Mouse (Mus musculus) CH12.LX (cell line): ENCODE data around the gene Tef. TPM values are rescaled to one million over a fixed set of nuclear protein-coding genes. Genes with fewer than 3 reads are reported as not detected.
A peak's percentile ranks its signal among the peaks of the same experiment; 100 is the strongest.

Source experiments
- DNase-seq: peaks from one replicate; pipeline ENCODE4 v3.0.0-alpha.2; 2013; ENCODE audit errors: extremely low read depth
- H3K27ac ChIP-seq: 2 replicates; pipeline ENCODE4 v1.5.1; 2012; ENCODE audit warnings: low read depth, mild to moderate bottlenecking, control low read depth, moderate library complexity; ENCODE audit not compliant: insufficient read depth
- H3K27me3 ChIP-seq: replicated peaks from 2 replicates; pipeline ENCODE3; 2012; ENCODE audit warnings: inconsistent platforms
- H3K36me3 ChIP-seq, 2 experiments: replicated peaks in 1 of 2; 2 replicates each; pipeline versions ENCODE3 to v1.6.1; 2012; ENCODE audit warnings: inconsistent platforms in 1 of 2, low read length in 1 of 2, mild to moderate bottlenecking in 1 of 2, mixed read lengths in 1 of 2, moderate library complexity in 1 of 2; ENCODE audit not compliant: control insufficient read depth in 1 of 2, insufficient read depth in 1 of 2
- H3K4me1 ChIP-seq, 2 experiments: 2 replicates each; pipeline ENCODE4 v1.6.1; 2012; ENCODE audit warnings: inconsistent platforms in 1 of 2, moderate library complexity in 1 of 2; ENCODE audit not compliant: insufficient read depth in 2 of 2, control insufficient read depth in 1 of 2
- H3K4me2 ChIP-seq: 2 replicates; pipeline ENCODE4 v1.6.1; 2012; ENCODE audit warnings: low read depth, mild to moderate bottlenecking, control low read depth; ENCODE audit not compliant: poor library complexity, insufficient read depth, severe bottlenecking
- H3K4me3 ChIP-seq, 3 experiments: fragments of 150-350 bp in 1 of 3; sonication (generic) in 1 of 3; replicated peaks in 1 of 3; 2 replicates each; pipeline versions ENCODE3 to v1.5.1; 2011 to 2012; ENCODE audit warnings: low read depth in 2 of 3, low read length in 2 of 3, mild to moderate bottlenecking in 2 of 3, moderate library complexity in 2 of 3, control low read depth in 1 of 3, improper control_type of control experiment in 1 of 3, inconsistent platforms in 1 of 3, mixed read lengths in 1 of 3; ENCODE audit not compliant: poor library complexity in 1 of 3
- H3K79me2 ChIP-seq: replicated peaks from 2 replicates; pipeline ENCODE4 v1.6.1; 2012; ENCODE audit warnings: mild to moderate bottlenecking, moderate library complexity; ENCODE audit not compliant: control insufficient read depth, poor library complexity, insufficient read depth, severe bottlenecking; ENCODE audit errors: extremely low read depth
- H3K9ac ChIP-seq: 2 replicates; pipeline ENCODE4 v1.6.1; 2012; ENCODE audit warnings: low read depth, mild to moderate bottlenecking, control low read depth, moderate library complexity; ENCODE audit not compliant: insufficient read depth
- H3K9me3 ChIP-seq: replicated peaks from 2 replicates; pipeline ENCODE3; 2012; ENCODE audit warnings: low read length, inconsistent platforms, mixed read lengths
- BHLHE40 ChIP-seq: IDR thresholded peaks from 2 replicates; pipeline ENCODE4 v1.6.1; 2011; ENCODE audit warnings: mild to moderate bottlenecking, low read depth, low read length, improper control_type of control experiment
- CHD1 ChIP-seq: IDR thresholded peaks from 2 replicates; pipeline ENCODE4 v1.6.1; 2012; ENCODE audit warnings: low read depth, low read length, improper control_type of control experiment, inconsistent platforms
- CHD2 ChIP-seq: IDR thresholded peaks from 2 replicates; pipeline ENCODE4 v1.6.1; 2011; ENCODE audit warnings: low read length, improper control_type of control experiment
- E2F4 ChIP-seq: IDR thresholded peaks from 2 replicates; pipeline ENCODE4 v1.6.1; 2011; ENCODE audit warnings: low read depth, low read length, improper control_type of control experiment; ENCODE audit not compliant: insufficient replicate concordance
- EP300 ChIP-seq: IDR thresholded peaks from 2 replicates; pipeline ENCODE4 v1.6.1; 2011; ENCODE audit warnings: low read length, improper control_type of control experiment
- HCFC1 ChIP-seq: IDR thresholded peaks from 2 replicates; pipeline ENCODE4 v1.6.1; 2012; ENCODE audit warnings: low read depth, mild to moderate bottlenecking, inconsistent platforms, low read length, improper control_type of control experiment
- JUN ChIP-seq: IDR thresholded peaks from 2 replicates; pipeline ENCODE4 v1.6.1; 2011; ENCODE audit warnings: low read depth, mild to moderate bottlenecking, low read length, improper control_type of control experiment, moderate library complexity; ENCODE audit not compliant: insufficient read depth
- MAFK ChIP-seq: IDR thresholded peaks from 2 replicates; pipeline ENCODE4 v1.6.1; 2011; ENCODE audit warnings: low read length, improper control_type of control experiment; ENCODE audit not compliant: insufficient replicate concordance
- MAX ChIP-seq: IDR thresholded peaks from 2 replicates; pipeline ENCODE4 v1.6.1; 2011; ENCODE audit warnings: low read length, improper control_type of control experiment
- MAZ ChIP-seq: IDR thresholded peaks from 2 replicates; pipeline ENCODE4 v1.6.1; 2012; ENCODE audit warnings: low read depth, mild to moderate bottlenecking, inconsistent platforms, low read length, improper control_type of control experiment, moderate library complexity
- MEF2A ChIP-seq: IDR thresholded peaks from 2 replicates; pipeline ENCODE4 v1.6.1; 2014; ENCODE audit warnings: low read depth, mild to moderate bottlenecking, inconsistent platforms, low read length, improper control_type of control experiment, borderline replicate concordance
- MXI1 ChIP-seq: IDR thresholded peaks from 2 replicates; pipeline ENCODE4 v1.6.1; 2011; ENCODE audit warnings: mild to moderate bottlenecking, low read depth, low read length, improper control_type of control experiment
- PAX5 ChIP-seq: IDR thresholded peaks from 2 replicates; pipeline ENCODE4 v1.6.1; 2012; ENCODE audit warnings: low read length, inconsistent platforms, mixed read lengths
- POLR2AphosphoS2 ChIP-seq: IDR thresholded peaks from 2 replicates; pipeline ENCODE4 v1.6.1; 2011; ENCODE audit warnings: low read depth, low read length, improper control_type of control experiment
- RCOR1 ChIP-seq: conservative IDR thresholded peaks from 2 replicates; pipeline ENCODE4 v1.6.1; 2012; ENCODE audit warnings: low read depth, mild to moderate bottlenecking, inconsistent platforms, low read length, improper control_type of control experiment
- SMC3 ChIP-seq: IDR thresholded peaks from 2 replicates; pipeline ENCODE4 v1.6.1; 2011; ENCODE audit warnings: low read depth, low read length, improper control_type of control experiment
- TBP ChIP-seq: conservative IDR thresholded peaks from 2 replicates; pipeline ENCODE4 v1.6.1; 2011; ENCODE audit warnings: low read depth, low read length, improper control_type of control experiment
- USF2 ChIP-seq: conservative IDR thresholded peaks from 2 replicates; pipeline ENCODE4 v1.6.1; 2011; ENCODE audit warnings: low read depth, low read length, improper control_type of control experiment
- ZC3H11A ChIP-seq: IDR thresholded peaks from 2 replicates; pipeline ENCODE4 v1.6.1; 2012; ENCODE audit warnings: low read depth, mild to moderate bottlenecking, inconsistent platforms, low read length, improper control_type of control experiment
- ZMIZ1 ChIP-seq: IDR thresholded peaks from 2 replicates; pipeline ENCODE4 v1.6.1; 2012; ENCODE audit warnings: low read depth, mild to moderate bottlenecking, inconsistent platforms, low read length, improper control_type of control experiment
- ZNF384 ChIP-seq: IDR thresholded peaks from 2 replicates; pipeline ENCODE4 v1.6.1; 2012; ENCODE audit warnings: low read depth, low read length, improper control_type of control experiment, inconsistent platforms
- dilution Hi-C: fragments of 300-500 bp; cut with MboI; formaldehyde crosslinking; loops from 2 replicates; pipeline ENCODE4 v1.14.3; 2020; ENCODE audit warnings: low sequenced_read_pairs; ENCODE audit not compliant: extremely low pct_unique_long_range_greater_than_20kb, extremely low pct_ligation_motif_present
- in situ Hi-C: fragments of 300-500 bp; cut with MboI; formaldehyde crosslinking; loops from 3 replicates; pipeline ENCODE4 v1.14.3; 2019; ENCODE audit warnings: low sequenced_read_pairs, low pct_ligation_motif_present, low pct_unique_long_range_greater_than_20kb, mixed read lengths
- polyA plus RNA-seq: library from polyadenylated mRNA; unstranded; fragments of >175 nt; gene quantifications from 2 replicates; pipeline ENCODE4 v1.2.1, GENCODE M21; 2012; ENCODE audit warnings: low read depth; ENCODE audit not compliant: insufficient read length
- total RNA-seq, 2 experiments: library from RNA; depleted of rRNA; stranded (reverse); fragments of 300-350 nt in 1 of 2; fragments of >200 nt in 1 of 2; gene quantifications; 2 replicates each; pipeline ENCODE4 v1.2.3; 2012 to 2014

Tef gene
- total and polyA plus RNA-seq, 3 experiments, result 14.7 to 17.2 (median 14.9) TPM

GRCm38 (mm10) chr15:81858138-81858516 lies 55.9 kb downstream of the Tef start (continued):
- TF ChIP-seq TBP (peak; percentile 97), BHLHE40 (peak; percentile 68), MAX (peak; percentile 87), USF2 (no peak), CHD2 (peak; percentile 94), EP300 (0 out of 2 replicates have a peak, but pooled peaks have one; percentile 16), MAZ (peak; percentile 100), E2F4 (0 out of 2 replicates have a peak, but pooled peaks have one; percentile 62), JUN (no peak), MXI1 (peak; percentile 92), ZC3H11A (no peak), CHD1 (0 out of 2 replicates have a peak, but pooled peaks have one; percentile 21), PAX5 (no peak), POLR2AphosphoS2 (peak; percentile 99), SMC3 (no peak), MAFK (no peak; the same call in 1 of the 2 replicates)

- Histone ChIP-seq H3K4me3 (peak within 1 kb of the TSS; percentile 74 to 89 (median 89)), H3K9ac (peak within 1 kb of the TSS; percentile 85), H3K9me3 (no peaks in the 10 kb centered on the region), H3K27ac (peak within 1 kb of the TSS; percentile 86), H3K79me2 (peaks cover 37% of the 10 kb centered on the region), H3K36me3 (peaks cover 0 to 17% of the 10 kb centered on the region in 2 experiments), H3K4me2 (peak within 1 kb of the TSS; percentile 58), H3K27me3 (no peaks in the 10 kb centered on the region), H3K4me1 (peaks cover 3 to 22% of the 10 kb centered on the region in 2 experiments; a peak in 2 of 4 replicates)
- TF ChIP-seq RCOR1 (0 out of 2 replicates have a peak, but pooled peaks have one; percentile 2), ZNF384 (peak; percentile 70), CHD2 (no peak), MEF2A (no peak), ZMIZ1 (no peak), HCFC1 (no peak)
- dilution Hi-C loops, result no loop called here
- in situ Hi-C loops, result no loop called here
- peak; percentile 53 for DNase-seq
These were observed 56.5 kb downstream of the Tef start, which contains the start of gene Tob2 for GRCm38 (mm10) chr15:81858517-81859329. TSS of gene Tob2 (minus strand) at chr15:81858796.
